Mouse (Mus musculus) thymus, adult 2 months (tissue): ENCODE results near the gene Chmp1a. TPM values are rescaled to one million over a fixed set of nuclear protein-coding genes. Genes with fewer than 3 reads are reported as not detected.

ENCODE experiments used
- DNase-seq: peaks from one replicate; pipeline ENCODE4 v3.0.0; 2021
- H3K27ac ChIP-seq: fragments of 200-500 bp; 2 replicates; pipeline ENCODE4 v1.5.1; 2012; ENCODE audit warnings: low read length, control low read depth; ENCODE audit not compliant: control insufficient read depth, insufficient read depth
- H3K27me3 ChIP-seq: fragments of 200-500 bp; 2 replicates; pipeline ENCODE4 v1.6.1; 2012; ENCODE audit warnings: mild to moderate bottlenecking, low read length, moderate library complexity, mixed read lengths; ENCODE audit not compliant: control insufficient read depth, insufficient read depth
- H3K36me3 ChIP-seq: fragments of 200-500 bp; 2 replicates; pipeline ENCODE4 v1.6.1; 2012; ENCODE audit warnings: mild to moderate bottlenecking, low read length, moderate library complexity; ENCODE audit not compliant: control insufficient read depth, insufficient read depth
- H3K4me1 ChIP-seq: fragments of 200-500 bp; replicated peaks from 2 replicates; pipeline ENCODE4 v1.6.1; 2012; ENCODE audit warnings: low read length; ENCODE audit not compliant: control insufficient read depth, insufficient read depth
- H3K4me3 ChIP-seq: fragments of 200-500 bp; 2 replicates; pipeline ENCODE4 v1.5.1; 2012; ENCODE audit warnings: mild to moderate bottlenecking, low read length, control low read depth, moderate library complexity; ENCODE audit not compliant: control insufficient read depth, insufficient read depth
- CTCF ChIP-seq: fragments of 200-500 bp; IDR thresholded peaks from 2 replicates; pipeline ENCODE4 v1.5.1; 2012; ENCODE audit warnings: mild to moderate bottlenecking, control low read depth, low read length, moderate library complexity, borderline replicate concordance; ENCODE audit not compliant: control insufficient read depth, poor library complexity, insufficient read depth; ENCODE audit errors: extremely low read depth
- POLR2A ChIP-seq: fragments of 200-500 bp; IDR thresholded peaks from 2 replicates; pipeline ENCODE4 v1.6.1; 2012; ENCODE audit warnings: mild to moderate bottlenecking, low read length, control low read depth, moderate library complexity; ENCODE audit not compliant: control insufficient read depth, poor library complexity, insufficient read depth; ENCODE audit errors: extremely low read depth
- WGBS: fragments of 180-500 bp; shearing (Covaris S2); methylation state at CpG from one replicate; pipeline ENCODE4 v1.1.7; 2018; 5-methylcytosine and 5-hydroxymethylcytosine counted together
- polyA plus RNA-seq: library from polyadenylated mRNA; depleted of rRNA; stranded (reverse); fragments of >200 nt; gene quantifications from 2 replicates; pipeline ENCODE4 v1.2.3, GENCODE M21; 2012

Chmp1a gene
- polyA plus RNA-seq, 1 experiment, result 122 TPM

GRCm38 (mm10) chr8:123191908-123192307 is 20.7 kb downstream of the Chmp1a start:
- TF ChIP-seq CTCF, result no peak
- TF ChIP-seq POLR2A, result no peak
- 58% methylated on average over 8 of the region's 8 CpGs for WGBS
- no peaks in the 10 kb centered on the region for H3K36me3 ChIP-seq
- no peak overlapping the region for H3K4me3 ChIP-seq
- DNase-seq, result no peak
- H3K4me1 ChIP-seq, result peaks cover 11% of the 10 kb centered on the region
- no peak overlapping the region for H3K27ac ChIP-seq
- H3K27me3 ChIP-seq, result no peaks in the 10 kb centered on the region

DNA sequence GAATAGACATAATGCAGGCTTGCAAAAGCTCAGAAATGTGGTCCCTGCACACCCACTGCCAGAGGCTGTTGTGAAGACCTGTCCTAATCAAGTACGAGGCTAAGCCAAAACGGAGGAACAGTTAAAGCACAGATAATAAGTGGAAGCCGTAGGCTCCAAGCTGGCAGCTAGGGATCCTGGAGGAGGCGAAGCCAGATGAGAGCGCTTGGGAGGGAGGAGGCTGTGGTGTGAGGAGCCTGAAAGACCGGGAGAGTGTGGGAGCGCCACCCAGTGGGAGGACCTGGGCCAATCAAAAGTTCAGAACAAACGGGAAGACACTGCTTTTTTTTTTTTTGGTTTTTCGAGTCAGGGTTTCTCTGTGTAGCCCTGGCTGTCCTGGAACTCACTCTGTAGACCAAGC is 21.9 kb downstream of the Chmp1a start:
- H3K27me3 ChIP-seq, result no peaks in the 10 kb centered on the region
- peaks cover 11% of the 10 kb centered on the region for H3K4me1 ChIP-seq
- 5% methylated on average over 9 of the region's 9 CpGs for WGBS
- H3K4me3 ChIP-seq, result no peak overlapping the region
- DNase-seq, result peak; percentile 48
- TF ChIP-seq CTCF (0 out of 2 replicates have a peak, but pooled peaks have one; percentile 29), POLR2A (no peak)
- no peaks in the 10 kb centered on the region for H3K36me3 ChIP-seq
- H3K27ac ChIP-seq, result no peak overlapping the region

DNA sequence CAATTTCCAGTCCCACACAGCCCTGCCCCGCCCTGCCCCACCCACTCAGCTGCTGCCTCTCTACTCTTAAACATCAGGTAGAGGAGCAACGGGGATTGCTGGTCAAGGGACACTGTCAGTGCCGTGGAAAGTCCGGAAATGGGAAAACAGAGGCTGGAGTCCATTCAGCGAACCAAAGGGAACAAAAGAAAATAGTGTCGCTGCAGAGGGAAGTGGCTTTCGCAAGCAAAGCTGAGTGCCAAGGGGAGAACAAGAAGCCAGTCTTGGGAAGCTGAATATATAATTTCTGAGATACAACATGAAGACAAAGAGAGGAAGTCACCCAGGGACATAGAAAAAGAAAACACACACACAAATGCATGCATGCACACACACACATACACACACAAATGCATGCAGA is 23.7 kb downstream of the Chmp1a start:
- TF ChIP-seq CTCF (no peak), POLR2A (no peak)
- Histone ChIP-seq H3K4me3 (no peak overlapping the region), H3K27ac (no peak overlapping the region), H3K27me3 (no peaks in the 10 kb centered on the region), H3K36me3 (no peaks in the 10 kb centered on the region), H3K4me1 (peaks cover 11% of the 10 kb centered on the region)
- WGBS, result 68% methylated on average over 7 of the region's 7 CpGs
- no peak for DNase-seq

DNA sequence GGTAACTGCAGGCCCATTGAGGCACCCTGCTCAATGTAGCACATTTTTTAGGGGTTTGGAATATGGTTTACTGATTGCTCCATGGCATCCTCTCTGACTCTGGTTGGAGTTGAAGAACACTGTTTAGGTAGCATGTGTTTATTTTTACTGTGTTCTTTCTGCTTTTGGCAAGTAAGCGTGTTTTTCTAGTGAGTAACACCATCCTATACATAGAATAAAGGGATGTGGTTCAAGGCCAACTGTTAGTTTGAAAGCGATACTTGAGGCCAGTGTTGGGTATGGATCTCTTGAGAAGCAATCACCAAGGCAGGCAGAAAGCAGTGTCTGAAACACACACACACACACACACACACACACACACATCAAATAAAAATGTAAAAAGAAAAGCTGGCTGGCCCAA is 24.6 kb downstream of the Chmp1a start:
- Histone ChIP-seq H3K27me3 (no peaks in the 10 kb centered on the region), H3K4me1 (peaks cover 11% of the 10 kb centered on the region), H3K4me3 (no peak overlapping the region), H3K27ac (no peak overlapping the region), H3K36me3 (no peaks in the 10 kb centered on the region)
- DNase-seq, result no peak
- TF ChIP-seq POLR2A (no peak), CTCF (no peak)
- WGBS, result 99% methylated on average over 2 of the region's 2 CpGs

GRCm38 (mm10) chr8:123185566-123186409 is 26.8 kb downstream of the Chmp1a start, which contains the start of gene Dpep1:
Dpep1 (plus strand) TSS chr8:123186242.
- Histone ChIP-seq H3K4me1 (0 out of 2 replicates have a peak, but pooled peaks cover 2% of the 10 kb centered on the region), H3K27me3 (no peaks in the 10 kb centered on the region), H3K36me3 (no peaks in the 10 kb centered on the region), H3K27ac (no peak within 1 kb of the TSS), H3K4me3 (no peak within 1 kb of the TSS)
- WGBS, result 79% methylated on average over 19 of the region's 19 CpGs
- no peak for DNase-seq
- TF ChIP-seq POLR2A (no peak), CTCF (no peak)

DNA sequence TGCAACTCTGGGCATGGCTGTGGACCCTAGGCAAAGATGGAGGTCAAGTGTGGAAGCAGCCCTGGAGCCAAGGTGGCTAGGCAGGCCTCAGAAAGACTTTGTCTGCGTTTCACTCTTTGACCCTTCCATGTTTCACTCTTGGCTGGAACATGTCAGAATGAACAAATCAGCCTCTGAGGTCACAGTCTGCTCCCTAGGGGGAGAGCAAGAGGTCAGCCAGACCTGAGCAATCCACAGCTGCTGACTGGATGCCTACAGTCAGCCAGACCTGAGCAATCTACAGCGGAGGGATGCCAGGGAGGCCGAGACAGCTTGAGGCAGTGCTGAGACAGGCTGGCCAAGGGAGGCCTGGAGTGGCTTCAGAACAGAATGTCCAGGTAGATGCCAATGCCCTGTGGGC is 31.2 kb downstream of the Chmp1a start:
- no peaks in the 10 kb centered on the region for H3K27me3 ChIP-seq
- H3K36me3 ChIP-seq, result no peaks in the 10 kb centered on the region
- no peak overlapping the region for H3K4me3 ChIP-seq
- H3K27ac ChIP-seq, result no peak overlapping the region
- no peak for TF ChIP-seq CTCF
- no peak for TF ChIP-seq POLR2A
- no peaks in the 10 kb centered on the region for H3K4me1 ChIP-seq
- DNase-seq, result no peak
- 90% methylated on average over 3 of the region's 3 CpGs for WGBS
